Mouse (Mus musculus): ENCODE results near the gene Vmn1r1.

DNA sequence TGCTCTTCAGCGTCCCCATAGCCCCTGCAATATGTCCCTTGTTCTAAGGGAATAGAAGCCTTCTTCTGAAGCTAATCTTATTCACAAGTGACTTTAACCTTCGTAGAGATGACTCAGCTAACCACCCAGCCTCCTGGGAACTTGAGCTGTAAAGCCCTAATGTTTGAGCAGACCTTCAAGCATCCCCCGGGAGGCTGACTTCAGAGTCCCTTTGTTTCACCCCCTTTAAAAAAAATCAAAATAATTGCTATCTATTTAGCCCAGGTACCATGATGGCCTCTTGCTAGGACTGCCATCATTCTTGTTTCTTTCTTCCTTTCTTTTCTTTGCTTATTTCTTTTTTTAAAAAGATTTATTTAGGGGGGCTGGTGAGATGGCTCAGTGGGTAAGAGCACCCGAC, 41.9 kb downstream of the Vmn1r1 start:
- TF ChIP-seq CTCF (conservative IDR thresholded peaks at IDR 0.05; ENCODE audit: low read length) (no peak), NANOG (IDR thresholded peaks at IDR 0.05; ENCODE audit: borderline replicate concordance, low read length) (no peak), POU5F1 (IDR thresholded peaks at IDR 0.05; ENCODE audit: borderline replicate concordance, low read length) (no peak)

All from E14TG2a.4 (cell line).